Mouse (Mus musculus) CH12.LX (cell line): ENCODE results near the gene Slc16a9. TPM values are rescaled to one million over a fixed set of nuclear protein-coding genes. Genes with fewer than 3 reads are reported as not detected.

Experiments
- DNase-seq: peaks from one replicate; pipeline ENCODE4 v3.0.0-alpha.2; 2013; ENCODE audit errors: extremely low read depth
- H3K27ac ChIP-seq: 2 replicates; pipeline ENCODE4 v1.5.1; 2012; ENCODE audit warnings: low read depth, mild to moderate bottlenecking, control low read depth, moderate library complexity; ENCODE audit not compliant: insufficient read depth
- H3K27me3 ChIP-seq: replicated peaks from 2 replicates; pipeline ENCODE3; 2012; ENCODE audit warnings: inconsistent platforms
- H3K36me3 ChIP-seq, 2 experiments: replicated peaks in 1 of 2; 2 replicates each; pipeline versions ENCODE3 to v1.6.1; 2012; ENCODE audit warnings: inconsistent platforms in 1 of 2, low read length in 1 of 2, mild to moderate bottlenecking in 1 of 2, mixed read lengths in 1 of 2, moderate library complexity in 1 of 2; ENCODE audit not compliant: control insufficient read depth in 1 of 2, insufficient read depth in 1 of 2
- H3K4me1 ChIP-seq, 2 experiments: 2 replicates each; pipeline ENCODE4 v1.6.1; 2012; ENCODE audit warnings: inconsistent platforms in 1 of 2, moderate library complexity in 1 of 2; ENCODE audit not compliant: insufficient read depth in 2 of 2, control insufficient read depth in 1 of 2
- H3K4me2 ChIP-seq: 2 replicates; pipeline ENCODE4 v1.6.1; 2012; ENCODE audit warnings: low read depth, mild to moderate bottlenecking, control low read depth; ENCODE audit not compliant: poor library complexity, insufficient read depth, severe bottlenecking
- H3K4me3 ChIP-seq, 3 experiments: fragments of 150-350 bp in 1 of 3; sonication (generic) in 1 of 3; replicated peaks in 1 of 3; 2 replicates each; pipeline versions ENCODE3 to v1.5.1; 2011 to 2012; ENCODE audit warnings: low read depth in 2 of 3, low read length in 2 of 3, mild to moderate bottlenecking in 2 of 3, moderate library complexity in 2 of 3, control low read depth in 1 of 3, improper control_type of control experiment in 1 of 3, inconsistent platforms in 1 of 3, mixed read lengths in 1 of 3; ENCODE audit not compliant: poor library complexity in 1 of 3
- H3K79me2 ChIP-seq: replicated peaks from 2 replicates; pipeline ENCODE4 v1.6.1; 2012; ENCODE audit warnings: mild to moderate bottlenecking, moderate library complexity; ENCODE audit not compliant: control insufficient read depth, poor library complexity, insufficient read depth, severe bottlenecking; ENCODE audit errors: extremely low read depth
- H3K9ac ChIP-seq: 2 replicates; pipeline ENCODE4 v1.6.1; 2012; ENCODE audit warnings: low read depth, mild to moderate bottlenecking, control low read depth, moderate library complexity; ENCODE audit not compliant: insufficient read depth
- H3K9me3 ChIP-seq: replicated peaks from 2 replicates; pipeline ENCODE3; 2012; ENCODE audit warnings: low read length, inconsistent platforms, mixed read lengths
- CHD1 ChIP-seq: IDR thresholded peaks from 2 replicates; pipeline ENCODE4 v1.6.1; 2012; ENCODE audit warnings: low read depth, low read length, improper control_type of control experiment, inconsistent platforms
- CHD2 ChIP-seq: IDR thresholded peaks from 2 replicates; pipeline ENCODE4 v1.6.1; 2011; ENCODE audit warnings: low read length, improper control_type of control experiment
- CTCF ChIP-seq, 2 experiments: IDR thresholded peaks in 1 of 2; conservative IDR thresholded peaks in 1 of 2; 2 replicates each; pipeline ENCODE4 v1.5.1; 2011 to 2012; ENCODE audit warnings: low read depth in 2 of 2, low read length in 2 of 2, improper control_type of control experiment in 1 of 2, inconsistent platforms in 1 of 2, mild to moderate bottlenecking in 1 of 2, moderate library complexity in 1 of 2
- E2F4 ChIP-seq: IDR thresholded peaks from 2 replicates; pipeline ENCODE4 v1.6.1; 2011; ENCODE audit warnings: low read depth, low read length, improper control_type of control experiment; ENCODE audit not compliant: insufficient replicate concordance
- ELF1 ChIP-seq: IDR thresholded peaks from 2 replicates; pipeline ENCODE4 v1.6.1; 2014; ENCODE audit warnings: low read depth, mild to moderate bottlenecking, inconsistent platforms, low read length, improper control_type of control experiment
- EP300 ChIP-seq: IDR thresholded peaks from 2 replicates; pipeline ENCODE4 v1.6.1; 2011; ENCODE audit warnings: low read length, improper control_type of control experiment
- ETS1 ChIP-seq: conservative IDR thresholded peaks from 2 replicates; pipeline ENCODE4 v1.6.1; 2012; ENCODE audit warnings: low read depth, mild to moderate bottlenecking, inconsistent platforms, low read length, improper control_type of control experiment, moderate library complexity
- GABPA ChIP-seq: IDR thresholded peaks from 2 replicates; pipeline ENCODE4 v1.6.1; 2012; ENCODE audit warnings: low read depth, low read length, improper control_type of control experiment, inconsistent platforms; ENCODE audit not compliant: insufficient replicate concordance
- HCFC1 ChIP-seq: IDR thresholded peaks from 2 replicates; pipeline ENCODE4 v1.6.1; 2012; ENCODE audit warnings: low read depth, mild to moderate bottlenecking, inconsistent platforms, low read length, improper control_type of control experiment
- IRF4 ChIP-seq: IDR thresholded peaks from 2 replicates; pipeline ENCODE4 v1.6.1; 2014; ENCODE audit warnings: low read depth, mild to moderate bottlenecking, inconsistent platforms, low read length, improper control_type of control experiment
- JUN ChIP-seq: IDR thresholded peaks from 2 replicates; pipeline ENCODE4 v1.6.1; 2011; ENCODE audit warnings: low read depth, mild to moderate bottlenecking, low read length, improper control_type of control experiment, moderate library complexity; ENCODE audit not compliant: insufficient read depth
- JUND ChIP-seq: conservative IDR thresholded peaks from 2 replicates; pipeline ENCODE4 v1.6.1; 2011; ENCODE audit warnings: low read depth, low read length, improper control_type of control experiment
- KAT2A ChIP-seq: IDR thresholded peaks from 2 replicates; pipeline ENCODE4 v1.6.1; 2012; ENCODE audit warnings: low read length, improper control_type of control experiment, inconsistent platforms; ENCODE audit not compliant: insufficient replicate concordance
- MAFK ChIP-seq: IDR thresholded peaks from 2 replicates; pipeline ENCODE4 v1.6.1; 2011; ENCODE audit warnings: low read length, improper control_type of control experiment; ENCODE audit not compliant: insufficient replicate concordance
- MAX ChIP-seq: IDR thresholded peaks from 2 replicates; pipeline ENCODE4 v1.6.1; 2011; ENCODE audit warnings: low read length, improper control_type of control experiment
- MAZ ChIP-seq: IDR thresholded peaks from 2 replicates; pipeline ENCODE4 v1.6.1; 2012; ENCODE audit warnings: low read depth, mild to moderate bottlenecking, inconsistent platforms, low read length, improper control_type of control experiment, moderate library complexity
- MEF2A ChIP-seq: IDR thresholded peaks from 2 replicates; pipeline ENCODE4 v1.6.1; 2014; ENCODE audit warnings: low read depth, mild to moderate bottlenecking, inconsistent platforms, low read length, improper control_type of control experiment, borderline replicate concordance
- MXI1 ChIP-seq: IDR thresholded peaks from 2 replicates; pipeline ENCODE4 v1.6.1; 2011; ENCODE audit warnings: mild to moderate bottlenecking, low read depth, low read length, improper control_type of control experiment
- MYC ChIP-seq: IDR thresholded peaks from 2 replicates; pipeline ENCODE4 v1.6.1; 2011; ENCODE audit warnings: low read depth, mild to moderate bottlenecking, improper control_type of control experiment, low read length
- NELFE ChIP-seq: IDR thresholded peaks from 2 replicates; pipeline ENCODE4 v1.6.1; 2011; ENCODE audit warnings: low read depth, low read length, improper control_type of control experiment
- NRF1 ChIP-seq: IDR thresholded peaks from 2 replicates; pipeline ENCODE4 v1.6.1; 2014; ENCODE audit warnings: low read depth, mild to moderate bottlenecking, inconsistent platforms, low read length, improper control_type of control experiment, moderate library complexity
- PAX5 ChIP-seq: IDR thresholded peaks from 2 replicates; pipeline ENCODE4 v1.6.1; 2012; ENCODE audit warnings: low read length, inconsistent platforms, mixed read lengths
- POLR2AphosphoS2 ChIP-seq: IDR thresholded peaks from 2 replicates; pipeline ENCODE4 v1.6.1; 2011; ENCODE audit warnings: low read depth, low read length, improper control_type of control experiment
- RAD21 ChIP-seq: IDR thresholded peaks from 2 replicates; pipeline ENCODE4 v1.6.1; 2011; ENCODE audit warnings: low read depth, mild to moderate bottlenecking, low read length, improper control_type of control experiment, moderate library complexity
- SIN3A ChIP-seq: IDR thresholded peaks from 2 replicates; pipeline ENCODE4 v1.6.1; 2012; ENCODE audit warnings: low read length, improper control_type of control experiment, inconsistent platforms
- SMC3 ChIP-seq: IDR thresholded peaks from 2 replicates; pipeline ENCODE4 v1.6.1; 2011; ENCODE audit warnings: low read depth, low read length, improper control_type of control experiment
- TCF12 ChIP-seq: IDR thresholded peaks from 2 replicates; pipeline ENCODE4 v1.6.1; 2014; ENCODE audit warnings: low read depth, mild to moderate bottlenecking, inconsistent platforms, low read length, improper control_type of control experiment
- ZC3H11A ChIP-seq: IDR thresholded peaks from 2 replicates; pipeline ENCODE4 v1.6.1; 2012; ENCODE audit warnings: low read depth, mild to moderate bottlenecking, inconsistent platforms, low read length, improper control_type of control experiment
- ZKSCAN1 ChIP-seq: IDR thresholded peaks from 2 replicates; pipeline ENCODE4 v1.6.1; 2012; ENCODE audit warnings: low read depth, inconsistent platforms, low read length, improper control_type of control experiment, borderline replicate concordance
- ZNF384 ChIP-seq: IDR thresholded peaks from 2 replicates; pipeline ENCODE4 v1.6.1; 2012; ENCODE audit warnings: low read depth, low read length, improper control_type of control experiment, inconsistent platforms
- dilution Hi-C: fragments of 300-500 bp; cut with MboI; formaldehyde crosslinking; loops from 2 replicates; pipeline ENCODE4 v1.14.3; 2020; ENCODE audit warnings: low sequenced_read_pairs; ENCODE audit not compliant: extremely low pct_unique_long_range_greater_than_20kb, extremely low pct_ligation_motif_present
- in situ Hi-C: fragments of 300-500 bp; cut with MboI; formaldehyde crosslinking; loops from 3 replicates; pipeline ENCODE4 v1.14.3; 2019; ENCODE audit warnings: low sequenced_read_pairs, low pct_ligation_motif_present, low pct_unique_long_range_greater_than_20kb, mixed read lengths
- polyA plus RNA-seq: library from polyadenylated mRNA; unstranded; fragments of >175 nt; gene quantifications from 2 replicates; pipeline ENCODE4 v1.2.1, GENCODE M21; 2012; ENCODE audit warnings: low read depth; ENCODE audit not compliant: insufficient read length
- total RNA-seq, 2 experiments: library from RNA; depleted of rRNA; stranded (reverse); fragments of 300-350 nt in 1 of 2; fragments of >200 nt in 1 of 2; gene quantifications; 2 replicates each; pipeline ENCODE4 v1.2.3; 2012 to 2014

Gene Slc16a9
- total and polyA plus RNA-seq, 3 experiments = not detected

GRCm38 (mm10) chr10:70317394-70317965, 72.6 kb downstream of the Slc16a9 start:
- dilution Hi-C loops = no loop called here
- Histone ChIP-seq H3K9ac (no peak overlapping the region), H3K4me3 (no peak overlapping the region), H3K4me2 (no peak overlapping the region), H3K27me3 (peaks cover 3% of the 10 kb centered on the region), H3K4me1 (peaks cover 2 to 14% of the 10 kb centered on the region in 2 experiments; a peak in 2 of 4 replicates), H3K27ac (no peak overlapping the region), H3K9me3 (no peaks in the 10 kb centered on the region), H3K79me2 (no peaks in the 10 kb centered on the region), H3K36me3 (no peaks in the 10 kb centered on the region)
- in situ Hi-C loops = loop anchor here (25.0 kb wide), 3 partner anchors 245 to 895 kb away; no protein-coding TSS in a partner anchor
- DNase-seq = no peak
- TF ChIP-seq MXI1 (no peak), NRF1 (no peak), NELFE (no peak), ETS1 (no peak), JUND (no peak), ZKSCAN1 (no peak), MEF2A (no peak), E2F4 (no peak), PAX5 (no peak), CTCF (conservative IDR thresholded peaks at IDR 0.05 in 1 of 2, IDR thresholded peaks at IDR 0.05 in 1 of 2; ENCODE audit: low read depth in 2 of 2, low read length in 2 of 2) (no peak), ELF1 (no peak), SMC3 (no peak), KAT2A (no peak), IRF4 (no peak), CHD2 (no peak), ZC3H11A (no peak), POLR2AphosphoS2 (no peak), MYC (no peak), RAD21 (no peak)

- peak; percentile 84 for DNase-seq
- dilution Hi-C loops (no loop called here), in situ Hi-C loops (loop anchor here (25.0 kb wide), 3 partner anchors 244 to 894 kb away; no protein-coding TSS in a partner anchor)
- no peaks in the 10 kb centered on the region for H3K79me2 ChIP-seq
- H3K4me2 ChIP-seq = peak overlapping the region; percentile 41; the same call in 1 of the 2 replicates
- no peak overlapping the region for H3K4me3 ChIP-seq
- H3K9me3 ChIP-seq = no peaks in the 10 kb centered on the region
- H3K36me3 ChIP-seq = no peaks in the 10 kb centered on the region
- H3K9ac ChIP-seq = no peak overlapping the region
- peaks cover 2 to 13% of the 10 kb centered on the region in 2 experiments; a peak in 2 of 4 replicates for H3K4me1 ChIP-seq
- H3K27me3 ChIP-seq = peaks cover 3% of the 10 kb centered on the region
- H3K27ac ChIP-seq = no peak overlapping the region
- TF ChIP-seq ZNF384 (0 out of 2 replicates have a peak, but pooled peaks have one; percentile 13), CHD1 (no peak), ZKSCAN1 (no peak), SIN3A (no peak), ELF1 (no peak), CHD2 (no peak), ETS1 (no peak), MAX (peak; percentile 22; the same call in 1 of the 2 replicates), RAD21 (peak; percentile 86), KAT2A (no peak), EP300 (no peak), HCFC1 (no peak), JUND (0 out of 2 replicates have a peak, but pooled peaks have one; percentile 24), JUN (no peak), MXI1 (no peak; the same call in 1 of the 2 replicates), E2F4 (no peak), ZC3H11A (no peak), PAX5 (no peak), MAFK (no peak), MYC (0 out of 2 replicates have a peak, but pooled peaks have one; percentile 25), GABPA (no peak), POLR2AphosphoS2 (no peak), MAZ (no peak), TCF12 (no peak), MEF2A (no peak)
Observed at GRCm38 (mm10) chr10:70318630-70319029, 73.7 kb downstream of the Slc16a9 start.
